Mouse (Mus musculus) small intestine, adult 2 months (tissue): ENCODE results near the gene Gm11444. TPM values are rescaled to one million over a fixed set of nuclear protein-coding genes. Genes with fewer than 3 reads are reported as not detected.
A peak's percentile ranks its signal among the peaks of the same experiment; 100 is the strongest.

Experiments
- H3K27ac ChIP-seq: fragments of 200-500 bp; 2 replicates; pipeline ENCODE4 v1.5.1; 2012; ENCODE audit warnings: low read depth, low read length, control low read depth, inconsistent platforms; ENCODE audit not compliant: insufficient read depth
- H3K27me3 ChIP-seq: fragments of 200-500 bp; 2 replicates; pipeline ENCODE4 v1.6.1; 2012; ENCODE audit warnings: mild to moderate bottlenecking, moderate library complexity, low read length, inconsistent platforms; ENCODE audit not compliant: control insufficient read depth, insufficient read depth
- H3K36me3 ChIP-seq: fragments of 200-500 bp; 2 replicates; pipeline ENCODE4 v1.6.1; 2012; ENCODE audit warnings: mild to moderate bottlenecking, low read length, control low read depth, inconsistent platforms; ENCODE audit not compliant: control insufficient read depth, insufficient read depth
- H3K4me1 ChIP-seq: fragments of 200-500 bp; 2 replicates; pipeline ENCODE4 v1.6.1; 2012; ENCODE audit warnings: low read length, inconsistent platforms, mixed read lengths; ENCODE audit not compliant: control insufficient read depth, insufficient read depth, insufficient read length
- H3K4me3 ChIP-seq: fragments of 200-500 bp; 2 replicates; pipeline ENCODE4 v1.5.1; 2012; ENCODE audit warnings: low read depth, mild to moderate bottlenecking, control low read depth, inconsistent platforms, low read length, moderate library complexity
- CTCF ChIP-seq: fragments of 200-500 bp; IDR thresholded peaks from 2 replicates; pipeline ENCODE4 v1.5.1; 2012; ENCODE audit warnings: low read depth, mild to moderate bottlenecking, control low read depth, inconsistent platforms, low read length, moderate library complexity, mixed read lengths; ENCODE audit not compliant: insufficient replicate concordance, insufficient read length; ENCODE audit errors: extremely low read depth
- POLR2A ChIP-seq: fragments of 200-500 bp; IDR thresholded peaks from 2 replicates; pipeline ENCODE4 v1.6.1; 2012; ENCODE audit warnings: low read depth, mild to moderate bottlenecking, control low read depth, inconsistent platforms, low read length, moderate library complexity
- WGBS: fragments of 180-500 bp; shearing (Covaris S2); methylation state at CpG from one replicate; pipeline ENCODE4 v1.1.7; 2018; 5-methylcytosine and 5-hydroxymethylcytosine counted together
- polyA plus RNA-seq: library from polyadenylated mRNA; depleted of rRNA; stranded (reverse); fragments of >200 nt; gene quantifications from 2 replicates; pipeline ENCODE4 v1.2.3, GENCODE M21; 2012

Gene Gm11444
- polyA plus RNA-seq, 1 experiment: not detected

GRCm38 (mm10) chr11:85850758-85851157 is 625 bp upstream of the Gm11444 start:
- H3K4me3 ChIP-seq: no peak overlapping the region
- TF ChIP-seq POLR2A: no peak
- TF ChIP-seq CTCF: no peak
- 28% methylated on average over 6 of the region's 6 CpGs for WGBS

GRCm38 (mm10) chr11:85849037-85849436 is 1.1 kb downstream of the Gm11444 start:
- 2% methylated on average over 21 of the region's 21 CpGs for WGBS
- H3K36me3 ChIP-seq: no peaks in the 10 kb centered on the region
- no peak overlapping the region for H3K4me3 ChIP-seq
- no peak overlapping the region for H3K27ac ChIP-seq
- 0 out of 2 replicates have a peak, but pooled peaks cover 11% of the 10 kb centered on the region for H3K27me3 ChIP-seq
- TF ChIP-seq POLR2A (0 out of 2 replicates have a peak, but pooled peaks have one; percentile 18), CTCF (peak; percentile 80; the same call in 1 of the 2 replicates)
- H3K4me1 ChIP-seq: peaks cover under 1% of the 10 kb centered on the region

More at GRCm38 (mm10) chr11:85850758-85851157, 625 bp upstream of the Gm11444 start:
- Histone ChIP-seq H3K4me1 (no peaks in the 10 kb centered on the region), H3K36me3 (no peaks in the 10 kb centered on the region), H3K27me3 (0 out of 2 replicates have a peak, but pooled peaks cover under 1% of the 10 kb centered on the region), H3K27ac (no peak overlapping the region)

GRCm38 (mm10) chr11:85846509-85846908 is 3.6 kb downstream of the Gm11444 start:
- H3K36me3 ChIP-seq: no peaks in the 10 kb centered on the region
- TF ChIP-seq CTCF: no peak
- no peak for TF ChIP-seq POLR2A
- H3K4me3 ChIP-seq: no peak overlapping the region
- WGBS: 62% methylated on average over 4 of the region's 4 CpGs
- peak overlapping the region; percentile 53 for H3K27ac ChIP-seq
- peaks cover 31% of the 10 kb centered on the region for H3K27me3 ChIP-seq
- peaks cover 16% of the 10 kb centered on the region for H3K4me1 ChIP-seq

GRCm38 (mm10) chr11:85845921-85846320 is 4.2 kb downstream of the Gm11444 start:
- H3K27ac ChIP-seq: peak overlapping the region; percentile 53

GRCm38 (mm10) chr11:85844971-85845370 is 5.2 kb downstream of the Gm11444 start:
- peak overlapping the region; percentile 72; the same call in 1 of the 2 replicates for H3K4me3 ChIP-seq
- H3K36me3 ChIP-seq: no peaks in the 10 kb centered on the region
- peaks cover 16% of the 10 kb centered on the region for H3K4me1 ChIP-seq
- TF ChIP-seq CTCF: no peak
- no peak for TF ChIP-seq POLR2A
- peaks cover 43% of the 10 kb centered on the region for H3K27me3 ChIP-seq
- H3K27ac ChIP-seq: 0 out of 2 replicates have a peak overlapping the region, but pooled peaks have one; percentile 2
- WGBS: 47% methylated on average over 5 of the region's 5 CpGs

More at GRCm38 (mm10) chr11:85845921-85846320, 4.2 kb downstream of the Gm11444 start:
- H3K4me1 ChIP-seq: peaks cover 16% of the 10 kb centered on the region
- peaks cover 34% of the 10 kb centered on the region for H3K27me3 ChIP-seq
- no peaks in the 10 kb centered on the region for H3K36me3 ChIP-seq
- 52% methylated on average over 5 of the region's 5 CpGs for WGBS
- TF ChIP-seq CTCF: no peak
- no peak for TF ChIP-seq POLR2A
- H3K4me3 ChIP-seq: no peak overlapping the region

GRCm38 (mm10) chr11:85844144-85844965 is 5.8 kb downstream of the Gm11444 start:
- Histone ChIP-seq H3K4me3 (peak overlapping the region; percentile 72), H3K27ac (peak overlapping the region; percentile 46; the same call in 1 of the 2 replicates), H3K4me1 (peaks cover 16% of the 10 kb centered on the region), H3K36me3 (no peaks in the 10 kb centered on the region), H3K27me3 (peaks cover 49% of the 10 kb centered on the region)
- no peak; the same call in 1 of the 2 replicates for TF ChIP-seq POLR2A
- TF ChIP-seq CTCF: peak; percentile 72
- under 1% methylated on average over 54 of the region's 54 CpGs for whole genome bisulfite sequencing

- Histone ChIP-seq H3K27me3 (peaks cover 56% of the 10 kb centered on the region), H3K27ac (peak overlapping the region; percentile 46; the same call in 1 of the 2 replicates), H3K36me3 (no peaks in the 10 kb centered on the region), H3K4me3 (peak overlapping the region; percentile 72), H3K4me1 (peaks cover 16% of the 10 kb centered on the region)
- no peak for TF ChIP-seq POLR2A
- peak; percentile 73; the same call in 1 of the 2 replicates for TF ChIP-seq CTCF
- WGBS: 1% methylated on average over 18 of the region's 18 CpGs
These were observed 6.8 kb downstream of the Gm11444 start for GRCm38 (mm10) chr11:85843347-85843692.
